In the genomic region with DNA sequence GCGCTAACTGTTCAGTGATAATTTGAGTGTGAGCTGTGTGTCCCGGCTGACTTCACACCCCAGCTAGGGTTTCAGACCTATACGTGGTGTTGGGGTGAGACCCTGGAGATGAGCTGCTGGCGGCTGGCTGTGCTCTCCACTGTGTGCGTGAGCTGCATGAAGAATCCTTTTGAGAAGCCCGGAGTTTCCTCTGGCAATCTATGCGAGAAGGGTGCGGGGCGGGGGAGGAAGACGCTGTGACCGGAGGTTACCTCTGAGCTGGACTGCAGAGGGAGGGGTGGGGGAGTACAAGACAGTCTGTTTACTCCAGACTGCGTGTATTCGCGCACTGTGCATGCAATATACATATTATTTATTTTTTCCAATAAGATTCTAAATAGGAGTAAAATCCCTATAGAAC, we compare ENCODE assay signal across 8 mouse cellular contexts. TPM values are rescaled to one million over a fixed set of nuclear protein-coding genes. Genes with fewer than 3 reads are reported as not detected.
DNase-seq lines count a peak whose midpoint lies in the region; ATAC-seq and TF ChIP-seq lines count a peak whose summit lies in the region.

No protein-coding gene starts in this region.

- H3K27me3 ChIP-seq in liver, embryonic 11.5 days (replicated peaks; ENCODE audit: control insufficient read depth, insufficient read depth, low read length): peaks cover 85% of the 10 kb centered on the region
- peaks cover 48% of the 10 kb centered on the region for H3K27me3 ChIP-seq in embryonic facial prominence, embryonic 14.5 days (replicated peaks; ENCODE audit: control insufficient read depth, insufficient read depth, low read length)
- peaks cover 44% of the 10 kb centered on the region for H3K27me3 ChIP-seq in heart, postnatal 0 days (ENCODE audit: control insufficient read depth, insufficient read depth, low read length)
- H3K27me3 ChIP-seq in limb, embryonic 11.5 days (ENCODE audit: control insufficient read depth, insufficient read depth, low read length): peaks cover 41% of the 10 kb centered on the region
- no peaks in the 10 kb centered on the region; the same call in none of the 2 replicates for H3K27me3 ChIP-seq in neural tube, embryonic 15.5 days (replicated peaks)

- no peak for TF ChIP-seq CTCF in heart, postnatal 0 days (IDR thresholded peaks at IDR 0.05; ENCODE audit: low read depth)

- no peak overlapping the region for H3K9ac ChIP-seq in liver, embryonic 11.5 days (ENCODE audit: low read depth, low read length)
- peak overlapping the region; percentile 76 for H3K9ac ChIP-seq in embryonic facial prominence, embryonic 14.5 days (ENCODE audit: low read depth, low read length)
- peak overlapping the region; percentile 54; the same call in 1 of the 2 replicates for H3K9ac ChIP-seq in heart, postnatal 0 days (replicated peaks; ENCODE audit: low read depth, low read length)
- no peak overlapping the region for H3K9ac ChIP-seq in limb, embryonic 11.5 days (ENCODE audit: low read length)
- peak overlapping the region; percentile 91 for H3K9ac ChIP-seq in neural tube, embryonic 15.5 days (replicated peaks)

- H3K4me2 ChIP-seq in liver, embryonic 11.5 days: peak overlapping the region; percentile 79
- peak overlapping the region; percentile 98 for H3K4me2 ChIP-seq in embryonic facial prominence, embryonic 14.5 days (ENCODE audit: low read depth, low read length)
- H3K4me2 ChIP-seq in heart, postnatal 0 days (ENCODE audit: low read depth, low read length): peak overlapping the region; percentile 97
- H3K4me2 ChIP-seq in limb, embryonic 11.5 days (ENCODE audit: low read depth, severe bottlenecking): peak overlapping the region; percentile 98
- H3K4me2 ChIP-seq in neural tube, embryonic 15.5 days: peak overlapping the region; percentile 94

- DNase-seq in liver, embryonic 11.5 days (ENCODE audit: low spot score): no peak
- no peak for DNase-seq in liver
- peak; percentile 76 for DNase-seq in embryonic facial prominence, embryonic 14.5 days (ENCODE audit: low spot score)
- no peak for DNase-seq in heart, postnatal 0 days (ENCODE audit: low spot score)
- DNase-seq in limb, embryonic 11.5 days (ENCODE audit: low spot score): peak; percentile 44
- no peak for DNase-seq in spleen, adult 18-20 months
- no peak for DNase-seq in spleen, postnatal 36 days (ENCODE audit: low spot score in 2 of 2)

- no peaks in the 10 kb centered on the region for H3K36me3 ChIP-seq in liver, embryonic 11.5 days (ENCODE audit: control insufficient read depth, insufficient read depth, low read length)
- no peaks in the 10 kb centered on the region for H3K36me3 ChIP-seq in embryonic facial prominence, embryonic 14.5 days (ENCODE audit: control insufficient read depth, insufficient read depth, low read length)
- no peaks in the 10 kb centered on the region for H3K36me3 ChIP-seq in heart, postnatal 0 days (replicated peaks; ENCODE audit: control insufficient read depth, insufficient read depth, low read length)
- no peaks in the 10 kb centered on the region for H3K36me3 ChIP-seq in limb, embryonic 11.5 days (ENCODE audit: control insufficient read depth, insufficient read depth, low read length)
- no peaks in the 10 kb centered on the region for H3K36me3 ChIP-seq in neural tube, embryonic 15.5 days

- WGBS in liver, embryonic 11.5 days: 3% methylated on average over 14 of the region's 14 CpGs
- WGBS in embryonic facial prominence, embryonic 14.5 days: under 1% methylated on average over 14 of the region's 14 CpGs
- WGBS in heart, postnatal 0 days: 4% methylated on average over 14 of the region's 14 CpGs
- WGBS in limb, embryonic 11.5 days: 2% methylated on average over 14 of the region's 14 CpGs
- under 1% methylated on average over 14 of the region's 14 CpGs for WGBS in neural tube, embryonic 15.5 days

- no peak for ATAC-seq in liver, embryonic 11.5 days (replicated peaks; ENCODE audit: low FRiP score)
- peak; percentile 50 for ATAC-seq in embryonic facial prominence, embryonic 14.5 days (ENCODE audit: low read depth)
- no peak for ATAC-seq in heart, postnatal 0 days (ENCODE audit: insufficient read depth, low read depth)
- ATAC-seq in limb, embryonic 11.5 days (ENCODE audit: insufficient number of reproducible peaks, low FRiP score, low TSS enrichment, low read depth): no peak
- peak; percentile 80 for ATAC-seq in neural tube, embryonic 15.5 days (ENCODE audit: low FRiP score)

- TF ChIP-seq EP300 in heart, postnatal 0 days (IDR thresholded peaks at IDR 0.05; ENCODE audit: low read depth): no peak

- H3K9me3 ChIP-seq in liver, embryonic 11.5 days (ENCODE audit: control insufficient read depth, low read length): no peaks in the 10 kb centered on the region
- H3K9me3 ChIP-seq in embryonic facial prominence, embryonic 14.5 days (ENCODE audit: control insufficient read depth, low read length): no peaks in the 10 kb centered on the region
- H3K9me3 ChIP-seq in heart, postnatal 0 days (replicated peaks; ENCODE audit: control insufficient read depth, low read length): no peaks in the 10 kb centered on the region
- H3K9me3 ChIP-seq in limb, embryonic 11.5 days (ENCODE audit: control insufficient read depth, low read length): no peaks in the 10 kb centered on the region
- no peaks in the 10 kb centered on the region for H3K9me3 ChIP-seq in neural tube, embryonic 15.5 days (replicated peaks)

- H3K27ac ChIP-seq in liver, embryonic 11.5 days (ENCODE audit: low read depth, low read length): no peak overlapping the region
- H3K27ac ChIP-seq in embryonic facial prominence, embryonic 14.5 days (replicated peaks; ENCODE audit: low read depth, low read length): 0 out of 2 replicates have a peak overlapping the region, but pooled peaks have one; percentile 75
- H3K27ac ChIP-seq in heart, postnatal 0 days (ENCODE audit: low read depth): no peak overlapping the region
- H3K27ac ChIP-seq in limb, embryonic 11.5 days (replicated peaks; ENCODE audit: low read depth, low read length): no peak overlapping the region
- H3K27ac ChIP-seq in neural tube, embryonic 15.5 days (replicated peaks): peak overlapping the region; percentile 95

- H3K4me1 ChIP-seq in liver, embryonic 11.5 days (replicated peaks; ENCODE audit: control insufficient read depth, insufficient read depth, low read length): peaks cover 5% of the 10 kb centered on the region; the same call in 1 of the 2 replicates
- peaks cover 8% of the 10 kb centered on the region; the same call in 1 of the 2 replicates for H3K4me1 ChIP-seq in embryonic facial prominence, embryonic 14.5 days (ENCODE audit: control insufficient read depth, insufficient read depth, low read length)
- peaks cover 12% of the 10 kb centered on the region for H3K4me1 ChIP-seq in heart, postnatal 0 days (ENCODE audit: control insufficient read depth, insufficient read depth)
- H3K4me1 ChIP-seq in limb, embryonic 11.5 days (ENCODE audit: control insufficient read depth, insufficient read depth, low read length): 0 out of 2 replicates have a peak, but pooled peaks cover 14% of the 10 kb centered on the region
- peaks cover 55% of the 10 kb centered on the region for H3K4me1 ChIP-seq in neural tube, embryonic 15.5 days

- peak overlapping the region; percentile 55 for H3K4me3 ChIP-seq in liver, embryonic 11.5 days (ENCODE audit: low read depth, low read length)
- peak overlapping the region; percentile 70 for H3K4me3 ChIP-seq in embryonic facial prominence, embryonic 14.5 days (ENCODE audit: low read depth, low read length)
- H3K4me3 ChIP-seq in heart, postnatal 0 days (ENCODE audit: low read depth, low read length): peak overlapping the region; percentile 71
- H3K4me3 ChIP-seq in limb, embryonic 11.5 days (ENCODE audit: low read depth, low read length): peak overlapping the region; percentile 62
- H3K4me3 ChIP-seq in neural tube, embryonic 15.5 days (replicated peaks): peak overlapping the region; percentile 81

RNA-seq across cellular contexts. Expression of gene Rgma, which starts 0.6 kb away (rescaled TPM):
- polyA plus RNA-seq in liver, embryonic 11.5 days (2014; fragmentation: Nextera tagmentation; extraction: Ambion mirVana): 2.8 and 3.0 TPM in 2 replicates
- polyA plus RNA-seq in embryonic facial prominence, embryonic 14.5 days (2014; fragmentation: Nextera tagmentation; extraction: Ambion mirVana): 19.6 and 26.1 TPM in 2 replicates
- 9.2 and 10.2 TPM in 2 replicates for total RNA-seq in heart, postnatal 0 days (2014; rRNA removed; ENCODE audit: low replicate concordance)
- 2.7 TPM in 2 replicates for polyA plus RNA-seq in heart, postnatal 0 days (2015; fragmentation: Nextera tagmentation; extraction: Ambion mirVana)
- 27.1 and 28.6 TPM in 2 replicates for polyA plus RNA-seq in limb, embryonic 11.5 days (2014; fragmentation: Nextera tagmentation; extraction: Ambion mirVana)
- polyA plus RNA-seq in neural tube, embryonic 15.5 days (2015; fragmentation: Nextera tagmentation; extraction: Ambion mirVana): 32.3 and 32.7 TPM in 2 replicates

Comparison
In these comparisons a context has a peak if more than half of its experiments do, and no peak if none do; other contexts are left out.
1. ATAC-seq: peak in embryonic facial prominence, embryonic 14.5 days (single experiment) and neural tube, embryonic 15.5 days (single experiment); none in liver, embryonic 11.5 days (single experiment), heart, postnatal 0 days (single experiment) and limb, embryonic 11.5 days (single experiment).
2. DNase-seq: peak in embryonic facial prominence, embryonic 14.5 days (single experiment) and limb, embryonic 11.5 days (single experiment); none in liver, embryonic 11.5 days (single experiment), liver (single experiment), heart, postnatal 0 days (single experiment), spleen, adult 18-20 months (0 of 2) and spleen, postnatal 36 days (0 of 2).
3. H3K27ac ChIP-seq: peak in embryonic facial prominence, embryonic 14.5 days (single experiment) and neural tube, embryonic 15.5 days (single experiment); none in liver, embryonic 11.5 days (single experiment), heart, postnatal 0 days (single experiment) and limb, embryonic 11.5 days (single experiment).
4. H3K9ac ChIP-seq: peak in embryonic facial prominence, embryonic 14.5 days (single experiment), heart, postnatal 0 days (single experiment) and neural tube, embryonic 15.5 days (single experiment); none in liver, embryonic 11.5 days (single experiment) and limb, embryonic 11.5 days (single experiment).
5. Peak in every context shown above with its lines, with median percentiles within 50 percentile points of each other: H3K4me2 ChIP-seq and H3K4me3 ChIP-seq.